Mouse (Mus musculus) embryo, embryonic 10 days (tissue): ENCODE data around the gene Cebpb.

Experiments used
- DNase-seq: peaks from one replicate; pipeline ENCODE4 v3.0.0-alpha.2; 2015; ENCODE audit warnings: low spot score

Cebpb gene

GRCm38 (mm10) chr2:167665972-167666713, 22.6 kb upstream of the Cebpb start:
- DNase-seq: no peak

DNA sequence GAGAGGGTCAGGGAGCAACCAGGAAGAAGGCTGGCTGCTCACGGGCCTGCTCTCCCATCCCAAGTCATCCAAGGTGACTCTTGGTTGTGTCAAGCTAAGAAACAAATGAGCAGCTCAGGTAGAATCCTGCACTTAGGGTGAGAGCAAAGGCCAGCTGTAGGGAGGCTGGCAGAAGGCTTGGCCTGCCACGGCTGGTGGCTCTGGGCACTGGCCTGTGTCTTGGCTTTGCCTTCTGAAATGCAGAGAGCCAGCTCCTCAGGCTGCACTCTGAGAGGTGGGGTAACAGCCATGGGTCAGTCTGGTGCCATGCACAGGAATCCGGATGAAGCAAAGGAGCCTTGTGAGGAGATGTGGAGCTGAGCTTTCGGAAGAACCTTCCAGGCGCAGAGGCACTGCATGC, 20.3 kb upstream of the Cebpb start:
- no peak for DNase-seq

DNA sequence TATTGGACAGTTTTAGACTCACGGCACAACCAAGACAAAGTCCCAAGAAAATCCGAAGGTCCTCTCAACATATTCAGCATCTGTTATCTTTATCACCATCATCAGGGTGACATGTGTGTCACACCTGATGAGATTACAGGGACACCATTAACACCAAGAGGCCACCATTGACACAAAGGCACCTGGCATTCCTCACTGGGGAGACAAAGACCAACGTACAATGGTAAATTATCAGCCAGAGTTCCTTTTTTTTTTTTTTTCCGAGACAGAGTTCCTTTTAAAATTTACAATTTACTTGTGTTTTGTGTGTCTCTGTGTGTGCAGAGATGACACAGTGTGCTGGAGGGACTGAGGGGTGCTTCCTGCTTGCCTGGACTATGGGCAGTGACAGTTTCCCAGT, 19.3 kb upstream of the Cebpb start:
- no peak for DNase-seq

DNA sequence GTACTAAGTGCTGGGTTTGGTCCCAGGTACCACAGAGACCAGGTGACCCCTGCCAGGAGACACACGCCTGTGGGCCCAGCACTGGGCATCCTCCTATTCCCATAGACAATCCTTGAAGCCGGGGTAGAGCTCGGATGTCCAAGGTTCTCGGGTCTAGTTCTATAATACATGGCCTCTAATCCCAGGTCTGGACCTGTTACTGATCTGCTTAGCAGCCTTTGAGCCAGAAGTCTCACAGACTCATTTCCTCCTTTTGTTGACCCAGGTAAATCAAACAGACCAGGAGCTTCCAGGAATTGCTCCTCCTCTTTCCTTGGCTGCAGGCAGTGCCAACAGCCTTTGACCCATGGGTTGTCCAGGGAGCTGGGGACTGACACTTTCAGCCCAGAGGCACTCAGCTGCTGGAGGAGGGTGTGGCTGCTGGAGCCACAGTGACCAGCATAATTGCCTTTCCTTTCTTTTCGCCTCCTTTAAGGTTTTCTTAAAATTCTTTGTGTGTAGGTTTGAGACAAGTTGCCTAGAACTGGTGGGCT, 17.5 kb upstream of the Cebpb start:
- DNase-seq: no peak

DNA sequence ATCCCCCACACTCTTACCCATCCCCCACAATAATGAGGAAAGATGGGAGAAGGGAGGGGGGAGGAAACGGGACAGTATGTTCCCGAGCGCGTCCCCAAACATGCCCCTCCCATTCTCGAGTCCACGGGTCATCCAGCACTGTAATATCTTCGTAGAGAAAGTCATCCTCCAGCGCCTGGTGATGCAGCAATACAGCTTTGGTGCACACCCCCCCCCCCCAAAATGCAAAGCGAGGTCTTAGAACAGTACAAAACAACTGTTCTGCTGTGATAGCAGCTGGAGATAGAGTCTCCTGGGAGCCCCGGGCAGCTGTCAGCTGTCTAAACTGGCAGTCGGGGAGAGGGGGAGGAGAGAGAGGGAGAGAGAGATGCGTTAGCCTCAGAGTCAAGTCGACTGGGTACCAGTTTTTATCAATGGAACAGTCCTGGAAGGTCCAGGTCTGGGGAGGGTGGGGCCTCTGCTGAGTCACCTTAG, 16.5 kb upstream of the Cebpb start:
- DNase-seq: no peak

DNA sequence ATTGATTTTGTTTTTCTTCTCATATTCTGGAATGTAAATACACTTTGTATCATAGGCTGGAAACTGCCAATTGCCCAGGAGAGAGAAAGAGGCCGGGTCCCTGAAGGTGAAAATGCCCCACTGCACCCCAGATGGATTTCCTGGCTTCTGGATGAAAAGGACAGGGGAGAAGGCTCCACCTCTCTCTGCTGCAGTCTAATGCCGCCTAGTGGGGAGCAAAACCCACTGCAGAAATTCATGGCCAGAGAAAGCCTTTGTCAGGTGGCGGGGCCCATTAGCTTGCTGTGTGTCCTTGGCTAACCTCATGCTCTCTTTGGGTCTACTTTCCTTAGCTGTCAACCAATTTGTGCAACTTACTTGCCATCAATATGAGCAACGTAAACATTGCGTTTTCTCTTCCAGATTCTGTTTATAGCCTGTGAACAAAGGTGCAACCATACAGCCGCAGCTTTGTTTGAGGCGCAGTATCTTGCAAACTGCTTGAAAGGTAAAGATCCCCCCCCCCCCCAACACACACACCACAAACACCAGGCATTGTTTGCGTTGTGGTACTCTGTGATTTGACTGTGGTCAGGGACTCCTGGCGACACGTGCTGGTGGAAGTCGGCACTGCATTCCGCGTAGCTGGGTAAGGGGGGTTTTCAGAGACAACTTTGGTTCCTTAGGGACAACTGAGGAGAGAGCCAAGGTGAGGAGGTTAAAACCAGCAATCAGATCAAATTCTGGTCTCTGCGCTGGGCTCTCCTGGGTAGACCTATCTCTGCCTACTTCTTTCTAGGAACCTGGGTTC, 13.4 kb upstream of the Cebpb start:
- DNase-seq: peak; percentile 57

GRCm38 (mm10) chr2:167678600-167678999, 10.1 kb upstream of the Cebpb start:
- no peak for DNase-seq

GRCm38 (mm10) chr2:167679902-167680430, 8.7 kb upstream of the Cebpb start:
- DNase-seq: peak; percentile 84

GRCm38 (mm10) chr2:167680657-167681056, 8.1 kb upstream of the Cebpb start:
- peak; percentile 74 for DNase-seq

- DNase-seq: no peak
Measured at GRCm38 (mm10) chr2:167683721-167684120, 5.0 kb upstream of the Cebpb start.

DNA sequence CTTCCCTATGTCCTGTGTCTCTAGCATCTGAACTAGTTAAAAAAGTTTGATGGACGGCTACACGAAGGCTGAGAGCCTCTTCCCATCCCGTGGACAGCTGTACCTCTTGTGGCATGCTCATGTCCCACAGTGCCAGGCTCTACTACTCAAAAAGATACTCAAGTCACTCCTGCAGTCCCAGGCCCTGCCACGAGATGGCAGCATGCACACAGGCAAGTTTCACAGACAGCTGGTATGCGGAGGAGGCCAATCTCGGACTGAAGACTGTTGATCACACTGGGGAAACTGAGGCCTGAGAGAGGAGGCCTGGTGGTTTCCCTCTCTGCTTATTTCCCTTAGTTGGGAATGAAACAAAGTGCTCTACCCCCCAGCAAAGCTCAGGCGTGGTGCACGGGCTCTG, 3.6 kb upstream of the Cebpb start:
- DNase-seq: peak; percentile 98

GRCm38 (mm10) chr2:167685865-167686264, 2.9 kb upstream of the Cebpb start:
- DNase-seq: no peak

DNA sequence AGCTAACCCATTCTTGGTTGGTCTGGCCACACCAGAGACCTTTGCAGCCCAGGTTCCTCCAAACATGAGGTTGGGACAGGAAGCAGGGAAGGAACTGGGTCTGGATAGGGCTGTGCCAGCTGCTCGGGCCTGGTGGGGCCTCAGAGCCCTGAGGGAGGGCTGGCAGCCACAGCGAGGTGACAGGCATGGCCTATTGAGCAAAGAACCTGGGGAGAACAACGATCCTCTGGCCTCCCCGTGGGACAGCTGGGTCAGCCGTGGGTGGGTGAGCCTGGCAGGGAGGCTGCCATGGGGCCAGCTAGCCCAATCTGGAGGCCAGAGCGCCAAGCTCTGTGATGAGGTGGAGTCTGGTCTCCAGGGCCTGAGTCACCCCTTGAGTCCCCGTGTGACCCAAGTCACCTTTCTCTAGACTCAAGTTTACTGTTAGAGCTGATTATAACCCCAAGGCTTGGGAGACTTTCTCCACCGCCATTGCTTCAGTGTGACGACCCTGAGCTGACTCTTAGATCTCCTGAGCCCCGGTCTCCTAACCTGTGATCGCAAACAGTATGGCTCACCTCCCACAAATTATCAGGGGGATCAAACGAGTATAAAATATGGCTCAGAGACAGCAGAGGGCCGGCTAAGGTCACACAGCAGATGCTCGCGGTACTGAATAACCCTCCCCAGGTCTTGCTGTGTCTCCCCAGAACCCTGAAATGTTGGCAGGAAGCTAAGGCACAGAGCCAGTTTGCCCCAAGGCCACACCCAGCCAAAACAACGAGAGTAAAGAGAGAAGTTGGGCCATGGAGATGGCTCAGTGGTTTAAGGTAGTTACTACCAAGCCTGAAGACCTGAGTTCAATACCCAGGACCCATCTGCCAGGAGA, 2.1 kb upstream of the Cebpb start:
- no peak for DNase-seq

GRCm38 (mm10) chr2:167687250-167687586, 1.5 kb upstream of the Cebpb start:
- DNase-seq: no peak

- no peak for DNase-seq
Measured at GRCm38 (mm10) chr2:167687651-167688101, 1.0 kb upstream of the Cebpb start.

DNA sequence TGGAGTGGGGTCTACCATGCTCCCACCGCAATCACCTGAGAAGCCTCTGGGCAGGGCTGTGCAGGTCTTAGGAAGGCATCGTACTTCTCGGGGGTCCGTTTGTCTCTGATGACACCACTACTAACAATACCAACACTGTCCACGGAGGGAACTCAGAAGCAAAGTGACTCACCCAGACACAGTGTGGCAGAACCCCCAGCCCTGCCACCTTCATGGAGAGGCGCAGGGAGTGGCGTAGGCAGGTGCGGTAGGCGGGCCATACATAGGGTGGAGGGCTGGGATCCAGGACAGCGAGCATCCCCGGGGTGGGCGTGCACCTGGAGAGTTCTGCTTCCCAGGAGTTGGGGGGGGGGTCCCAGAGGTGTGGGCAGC, 603 bp upstream of the Cebpb start:
- no peak for DNase-seq

DNA sequence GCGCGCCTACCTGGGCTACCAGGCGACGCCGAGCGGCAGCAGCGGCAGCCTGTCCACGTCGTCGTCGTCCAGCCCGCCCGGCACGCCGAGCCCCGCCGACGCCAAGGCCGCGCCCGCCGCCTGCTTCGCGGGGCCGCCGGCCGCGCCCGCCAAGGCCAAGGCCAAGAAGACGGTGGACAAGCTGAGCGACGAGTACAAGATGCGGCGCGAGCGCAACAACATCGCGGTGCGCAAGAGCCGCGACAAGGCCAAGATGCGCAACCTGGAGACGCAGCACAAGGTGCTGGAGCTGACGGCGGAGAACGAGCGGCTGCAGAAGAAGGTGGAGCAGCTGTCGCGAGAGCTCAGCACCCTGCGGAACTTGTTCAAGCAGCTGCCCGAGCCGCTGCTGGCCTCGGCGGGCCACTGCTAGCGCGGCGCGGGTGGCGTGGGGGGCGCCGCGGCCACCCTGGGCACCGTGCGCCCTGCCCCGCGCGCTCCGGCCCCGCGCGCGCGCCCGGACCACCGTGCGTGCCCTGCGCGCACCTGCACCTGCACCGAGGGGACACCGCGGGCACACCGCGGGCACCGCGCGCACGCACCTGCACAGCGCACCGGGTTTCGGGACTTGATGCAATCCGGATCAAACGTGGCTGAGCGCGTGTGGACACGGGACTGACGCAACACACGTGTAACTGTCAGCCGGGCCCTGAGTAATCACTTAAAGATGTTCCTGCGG, 945 bp downstream of the Cebpb start, which contains the start of gene Tmem189:
Gene Tmem189, minus strand, starts transcription at position 322 of the 718 bp plus-strand sequence.
- peak; percentile 74 for DNase-seq

- no peak for DNase-seq
Measured at GRCm38 (mm10) chr2:167690219-167690961, 1.7 kb downstream of the Cebpb start.

DNA sequence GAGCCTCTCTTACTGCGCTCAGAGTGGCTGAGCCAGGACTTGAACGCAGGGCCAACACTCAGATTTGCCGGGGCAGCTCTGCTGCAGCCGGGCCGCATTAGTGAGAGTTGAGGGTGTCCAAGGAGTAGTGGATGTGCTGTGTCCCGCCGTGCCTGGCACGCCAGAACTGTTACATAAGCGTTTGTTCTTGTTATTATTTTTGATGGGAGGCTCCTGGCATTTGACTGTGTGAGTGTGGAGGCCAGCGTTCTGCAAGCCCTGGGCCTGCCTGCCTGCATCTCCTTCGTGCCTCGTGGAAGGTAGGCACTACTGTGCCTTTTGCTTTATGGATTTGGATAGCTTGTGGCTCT, 2.2 kb downstream of the Cebpb start:
- DNase-seq: no peak

- no peak for DNase-seq
Measured at GRCm38 (mm10) chr2:167691410-167691809, 2.7 kb downstream of the Cebpb start.
